Mouse (Mus musculus): Measurements from ENCODE around the gene Riok1. TPM values are rescaled to one million over a fixed set of nuclear protein-coding genes. Genes with fewer than 3 reads are reported as not detected.

Riok1 gene
- polyA plus RNA-seq, 1 experiment = 34.0 TPM

DNA sequence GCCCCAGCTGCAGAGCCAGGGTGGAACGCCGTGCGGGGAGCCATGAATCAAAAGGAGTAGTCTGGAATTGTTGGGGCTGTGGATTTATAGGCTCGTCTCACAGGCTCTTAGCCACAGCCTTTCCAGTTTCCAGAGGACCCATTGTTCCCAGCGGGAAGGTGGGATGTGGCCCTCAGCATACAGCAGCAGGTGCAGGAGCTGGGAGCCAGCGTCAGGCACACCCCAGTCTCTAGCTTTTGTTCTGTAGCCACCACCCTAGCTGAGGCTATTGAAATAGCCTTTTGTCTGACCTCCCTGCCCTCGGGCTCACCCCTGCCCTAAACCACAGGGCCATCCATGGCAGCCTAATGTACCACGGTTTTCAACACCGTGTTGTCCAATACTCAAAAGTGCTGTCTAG lies 72.3 kb downstream of the Riok1 start:
- H3K4me1 ChIP-seq (ENCODE audit: control insufficient read depth, insufficient read depth, low read length) = no peaks in the 10 kb centered on the region
- no peak for DNase-seq
- H3K4me3 ChIP-seq (replicated peaks; ENCODE audit: insufficient read depth, low read depth, low read length) = no peak overlapping the region
- no peaks in the 10 kb centered on the region for H3K27me3 ChIP-seq (ENCODE audit: control insufficient read depth, insufficient read depth, low read length)
- WGBS = 75% methylated on average over 9 of the region's 9 CpGs
- no peak overlapping the region for H3K27ac ChIP-seq (ENCODE audit: insufficient read depth, low read length)
- TF ChIP-seq CTCF (IDR thresholded peaks at IDR 0.05; ENCODE audit: borderline replicate concordance, insufficient read depth, low read depth, low read length) (no peak), POLR2A (IDR thresholded peaks at IDR 0.05; ENCODE audit: borderline replicate concordance, insufficient read depth, low read length) (no peak)

Other genes starting within 250 kb of the Riok1 start
- gene Ssr1, start 42.8 kb upstream of the Riok1 start, polyA plus RNA-seq (2012; rRNA removed) = 27.7 and 29.7 TPM in 2 replicates
- gene Cage1, start 74 bp downstream of the Riok1 start, polyA plus RNA-seq (2012; rRNA removed) = 0.73 and 0.82 TPM in 2 replicates
- gene Dsp, start 114.3 kb downstream of the Riok1 start, polyA plus RNA-seq (2012; rRNA removed) = 0.10 and 0.19 TPM in 2 replicates
- 35.6 and 37.7 TPM in 2 replicates for gene Snrnp48, start 167.9 kb downstream of the Riok1 start, polyA plus RNA-seq (2012; rRNA removed)

Measured in cerebellum, adult 2 months (tissue).